Mouse (Mus musculus): ENCODE data around the gene Grasp. TPM values are rescaled to one million over a fixed set of nuclear protein-coding genes. Genes with fewer than 3 reads are reported as not detected.

Grasp gene
- total and polyA plus RNA-seq, 3 experiments = 4.1 to 6.3 TPM; not detected in 1

DNA sequence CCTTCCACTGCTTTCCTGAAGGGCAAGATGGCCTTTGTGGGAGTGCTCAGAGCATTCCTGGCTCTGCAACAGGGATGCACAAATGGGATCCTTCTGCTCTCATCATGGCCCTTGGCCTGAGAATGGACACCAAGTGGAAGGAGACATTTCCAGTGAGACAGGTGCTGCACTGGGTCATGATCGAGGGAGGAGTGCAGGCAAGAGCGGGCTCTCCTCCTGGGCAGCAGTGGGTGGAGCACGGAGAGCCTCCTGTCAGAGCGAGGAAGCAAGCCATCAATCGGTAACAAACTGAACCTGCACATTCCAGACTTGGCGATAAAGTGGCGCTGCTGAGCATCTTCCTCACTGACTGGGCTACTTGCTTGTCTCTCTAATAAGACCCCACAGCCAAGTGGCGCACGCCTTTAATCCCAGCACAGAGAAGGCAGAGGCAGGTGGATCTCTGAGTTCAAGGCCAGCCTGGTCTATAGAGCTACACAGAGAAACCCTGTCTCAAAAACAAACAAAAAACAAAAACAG, 23.2 kb upstream of the Grasp start:
- peaks cover 0 to 2% of the 10 kb centered on the region in 2 experiments; a peak in 2 of 4 replicates for H3K36me3 ChIP-seq (ENCODE audit: control insufficient read depth in 1 of 2, insufficient read depth in 2 of 2, low read length in 2 of 2)
- TF ChIP-seq ZMIZ1 (IDR thresholded peaks at IDR 0.05; ENCODE audit: low read depth, low read length) (no peak), GABPA (IDR thresholded peaks at IDR 0.05; ENCODE audit: low read depth, low read length) (no peak), TBP (IDR thresholded peaks at IDR 0.05; ENCODE audit: low read depth, low read length) (no peak), POLR2AphosphoS2 (IDR thresholded peaks at IDR 0.05; ENCODE audit: low read length) (no peak), MAX (IDR thresholded peaks at IDR 0.05; ENCODE audit: low read length) (no peak), CHD1 (IDR thresholded peaks at IDR 0.05; ENCODE audit: low read depth, low read length) (no peak), POLR2A (IDR thresholded peaks at IDR 0.05; ENCODE audit: control insufficient read depth in 1 of 2, insufficient read depth in 1 of 2, low read depth in 1 of 2, low read length in 2 of 2, poor library complexity in 1 of 2) (no peak), MYC (IDR thresholded peaks at IDR 0.05; ENCODE audit: low read depth, low read length) (no peak), CTCF (IDR thresholded peaks at IDR 0.05 in 2 of 3, conservative IDR thresholded peaks at IDR 0.05 in 1 of 3; ENCODE audit: control insufficient read depth in 1 of 3, insufficient read depth in 1 of 3, low read depth in 2 of 3, low read length in 3 of 3, poor library complexity in 1 of 3, severe bottlenecking in 1 of 3) (no peak), MAZ (IDR thresholded peaks at IDR 0.05; ENCODE audit: low read depth, low read length) (no peak), CHD2 (IDR thresholded peaks at IDR 0.05; ENCODE audit: low read length) (no peak), SMC3 (IDR thresholded peaks at IDR 0.05; ENCODE audit: low read depth, low read length) (no peak), MAFK (IDR thresholded peaks at IDR 0.05; ENCODE audit: borderline replicate concordance, low read depth, low read length) (no peak), NRF1 (IDR thresholded peaks at IDR 0.05; ENCODE audit: insufficient read depth, low read depth, low read length, poor library complexity, severe bottlenecking) (no peak), MEF2A (IDR thresholded peaks at IDR 0.05; ENCODE audit: extremely low read depth, insufficient replicate concordance, low read depth, low read length, poor library complexity, severe bottlenecking) (no peak), RAD21 (IDR thresholded peaks at IDR 0.05; ENCODE audit: low read depth, low read length) (no peak), USF1 (IDR thresholded peaks at IDR 0.05; ENCODE audit: low read depth, low read length) (no peak), ZNF384 (IDR thresholded peaks at IDR 0.05; ENCODE audit: low read depth, low read length) (no peak)
- no peaks in the 10 kb centered on the region for H3K9me3 ChIP-seq (replicated peaks; ENCODE audit: insufficient read depth, low read length)

DNA sequence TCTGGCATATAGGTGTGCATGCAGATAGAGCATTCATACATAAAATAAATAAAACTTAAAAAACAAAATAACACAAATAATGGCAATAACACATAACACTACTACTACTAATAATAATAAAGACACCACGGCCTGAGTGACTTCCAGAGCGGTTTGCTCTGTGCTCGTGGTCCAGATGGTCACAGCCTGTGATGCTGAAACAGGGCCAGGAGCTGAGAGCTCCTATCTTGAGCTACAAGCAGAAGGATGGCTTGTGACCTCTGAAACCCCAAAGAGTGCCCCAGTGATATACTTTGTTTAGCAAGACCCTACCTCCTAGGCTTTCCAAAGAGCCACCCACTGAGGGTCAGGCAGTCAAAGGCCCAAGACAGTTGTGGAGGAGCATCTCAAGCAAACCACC, 22.6 kb upstream of the Grasp start:
- Histone ChIP-seq H3K27me3 (ENCODE audit: control insufficient read depth in 1 of 2, insufficient read depth in 2 of 2, low read length in 2 of 2) (no peaks in the 10 kb centered on the region), H3K27ac (ENCODE audit: control insufficient read depth, low read depth, low read length) (no peak overlapping the region), H3K9me3 (replicated peaks; ENCODE audit: insufficient read depth, low read length) (no peaks in the 10 kb centered on the region), H3K4me1 (ENCODE audit: control insufficient read depth in 1 of 2, insufficient read depth in 2 of 2, low read length in 2 of 2) (no peaks in the 10 kb centered on the region), H3K4me3 (ENCODE audit: control insufficient read depth in 1 of 2, insufficient read depth in 1 of 2, low read depth in 2 of 2, low read length in 2 of 2) (no peak overlapping the region), H3K9ac (ENCODE audit: control insufficient read depth, low read depth, low read length, poor library complexity, severe bottlenecking) (no peak overlapping the region), H3K79me2 (ENCODE audit: control insufficient read depth, insufficient read depth, low read length, poor library complexity) (no peaks in the 10 kb centered on the region), H3K36me3 (ENCODE audit: control insufficient read depth in 1 of 2, insufficient read depth in 2 of 2, low read length in 2 of 2) (no peaks in the 10 kb centered on the region; a peak in 1 of 4 replicates)
- TF ChIP-seq ETS1 (IDR thresholded peaks at IDR 0.05; ENCODE audit: low read depth, low read length) = no peak
- TF ChIP-seq E2F4 (IDR thresholded peaks at IDR 0.05; ENCODE audit: borderline replicate concordance, low read depth, low read length) = no peak
- no peak for TF ChIP-seq RCOR1 (IDR thresholded peaks at IDR 0.05; ENCODE audit: low read depth, low read length)
- TF ChIP-seq MEF2A (IDR thresholded peaks at IDR 0.05; ENCODE audit: extremely low read depth, insufficient replicate concordance, low read depth, low read length, poor library complexity, severe bottlenecking) = no peak
- TF ChIP-seq SMC3 (IDR thresholded peaks at IDR 0.05; ENCODE audit: low read depth, low read length) = no peak
- no peak for TF ChIP-seq KAT2A (conservative IDR thresholded peaks at IDR 0.05; ENCODE audit: low read depth, low read length)
- TF ChIP-seq CTCF (IDR thresholded peaks at IDR 0.05 in 2 of 3, conservative IDR thresholded peaks at IDR 0.05 in 1 of 3; ENCODE audit: control insufficient read depth in 1 of 3, insufficient read depth in 1 of 3, low read depth in 2 of 3, low read length in 3 of 3, poor library complexity in 1 of 3, severe bottlenecking in 1 of 3) = no peak
- no peak for TF ChIP-seq JUND (IDR thresholded peaks at IDR 0.05; ENCODE audit: low read depth, low read length)
- no peak for TF ChIP-seq ZC3H11A (IDR thresholded peaks at IDR 0.05; ENCODE audit: low read depth, low read length)
- TF ChIP-seq TBP (IDR thresholded peaks at IDR 0.05; ENCODE audit: low read depth, low read length) = no peak
- no peak for TF ChIP-seq MAZ (IDR thresholded peaks at IDR 0.05; ENCODE audit: low read depth, low read length)
- TF ChIP-seq MYC (IDR thresholded peaks at IDR 0.05; ENCODE audit: low read depth, low read length) = no peak
- DNase-seq (ENCODE audit: low read depth, low spot score) = no peak

More for the DNA sequence above, 23.2 kb upstream of the Grasp start:
- no peaks in the 10 kb centered on the region for H3K27me3 ChIP-seq (ENCODE audit: control insufficient read depth in 1 of 2, insufficient read depth in 2 of 2, low read length in 2 of 2)
- H3K4me1 ChIP-seq (ENCODE audit: control insufficient read depth in 1 of 2, insufficient read depth in 2 of 2, low read length in 2 of 2) = peaks cover 0 to 4% of the 10 kb centered on the region in 2 experiments; a peak in 2 of 4 replicates
- H3K79me2 ChIP-seq (ENCODE audit: control insufficient read depth, insufficient read depth, low read length, poor library complexity) = no peaks in the 10 kb centered on the region
- H3K9ac ChIP-seq (ENCODE audit: control insufficient read depth, low read depth, low read length, poor library complexity, severe bottlenecking) = no peak overlapping the region
- no peak for DNase-seq (ENCODE audit: low read depth, low spot score)
- H3K27ac ChIP-seq (ENCODE audit: control insufficient read depth, low read depth, low read length) = no peak overlapping the region
- H3K4me3 ChIP-seq (ENCODE audit: control insufficient read depth in 1 of 2, insufficient read depth in 1 of 2, low read depth in 2 of 2, low read length in 2 of 2) = no peak overlapping the region
